Mouse (Mus musculus) urinary bladder, postnatal 4 days (tissue): ENCODE measurements at regions not wholly inside any gene's neighbourhood (a gene's known extent, or its start where the extent isn't known, plus 50 kb on each side); places are given as distances from the start of the nearest gene placed in this dataset.

Source experiments
- DNase-seq, 2 experiments: peaks; one replicate each; pipeline ENCODE4 v3.0.0; 2021 to 2022; ENCODE audit warnings: low spot score in 2 of 2

DNA sequence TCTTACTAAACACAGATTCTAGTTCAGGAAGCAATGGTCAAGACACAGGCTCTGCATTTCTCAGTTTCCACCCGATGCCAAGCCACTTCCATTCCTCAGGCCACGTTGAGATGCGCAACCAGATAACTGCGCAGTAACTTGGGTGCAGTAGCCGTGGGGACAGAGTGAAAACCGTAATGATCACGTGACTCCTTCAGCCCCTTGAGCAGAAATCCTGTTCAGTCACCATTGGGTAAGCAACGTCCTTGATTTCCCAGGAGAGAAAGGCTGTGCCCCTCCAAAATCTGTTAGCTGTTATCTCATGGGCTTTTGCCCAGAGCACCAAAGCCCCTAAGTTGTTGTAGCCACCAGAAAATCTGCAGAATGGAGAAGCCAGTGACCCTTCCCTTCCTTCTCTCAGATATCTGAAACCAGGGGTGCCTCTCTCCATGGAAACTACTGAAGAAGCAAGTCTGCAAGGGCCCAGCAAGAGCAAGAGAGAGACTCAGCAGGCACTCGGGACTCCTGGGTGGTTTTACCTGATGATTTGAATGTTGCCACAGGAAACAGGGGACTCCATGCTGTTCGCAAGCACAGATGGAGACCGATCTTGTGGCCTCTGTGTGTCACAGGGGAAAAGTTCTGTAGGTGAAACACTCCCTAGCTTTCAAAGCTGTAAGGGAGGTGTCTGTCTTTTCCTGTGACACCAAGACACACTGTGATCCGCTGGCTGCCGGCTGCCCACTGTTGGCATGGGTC lies 126.7 kb downstream of the Lmo4 start:
- no peak for DNase-seq

DNA sequence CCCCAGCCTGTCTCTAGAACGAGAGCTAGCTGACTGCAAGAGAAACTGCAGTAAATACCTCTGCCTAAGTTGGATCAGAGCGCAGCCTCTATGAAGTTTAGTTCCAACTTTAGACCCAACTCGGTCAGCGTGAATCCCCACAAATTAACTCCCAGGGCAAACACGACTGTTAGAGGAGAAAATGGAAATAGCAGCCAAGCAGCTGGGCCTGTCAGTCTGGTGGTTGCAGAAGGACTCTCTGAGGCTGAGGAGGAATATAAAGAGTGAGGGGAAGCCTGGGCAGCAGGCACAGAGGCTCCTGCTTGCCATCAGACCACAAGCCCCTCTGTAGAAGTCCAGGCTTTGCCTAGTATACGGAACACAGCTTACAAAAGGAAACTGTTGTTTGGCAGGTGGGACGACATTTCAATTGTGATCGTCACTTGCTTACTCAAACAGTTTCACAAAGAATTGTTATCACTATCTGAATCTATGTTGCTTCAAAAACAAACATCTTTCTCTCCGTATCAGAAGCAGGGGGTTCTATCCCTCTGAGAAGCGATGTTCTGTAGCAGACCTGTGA lies 135.0 kb downstream of the Lmo4 start:
- no peak for DNase-seq

DNA sequence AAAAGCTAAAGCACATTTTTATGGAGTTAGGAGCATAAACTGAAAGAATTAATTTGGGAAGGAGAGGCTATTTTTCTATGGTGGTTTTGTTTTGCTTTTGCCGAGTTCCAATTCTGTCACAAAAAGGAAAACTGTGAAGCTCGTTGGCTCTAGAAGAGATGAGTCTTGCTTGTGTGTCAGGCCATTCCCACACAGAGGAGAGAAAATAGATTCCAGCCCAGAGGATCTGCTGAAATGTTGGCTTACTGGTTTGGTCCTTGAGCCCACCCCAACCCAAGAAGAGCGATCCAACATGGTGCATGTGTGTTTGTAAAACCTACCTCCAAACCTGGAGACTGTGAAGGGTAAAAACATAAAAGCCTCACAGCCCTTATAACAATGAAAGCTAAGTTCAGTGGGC lies 138.0 kb downstream of the Lmo4 start:
- no peak for DNase-seq

DNA sequence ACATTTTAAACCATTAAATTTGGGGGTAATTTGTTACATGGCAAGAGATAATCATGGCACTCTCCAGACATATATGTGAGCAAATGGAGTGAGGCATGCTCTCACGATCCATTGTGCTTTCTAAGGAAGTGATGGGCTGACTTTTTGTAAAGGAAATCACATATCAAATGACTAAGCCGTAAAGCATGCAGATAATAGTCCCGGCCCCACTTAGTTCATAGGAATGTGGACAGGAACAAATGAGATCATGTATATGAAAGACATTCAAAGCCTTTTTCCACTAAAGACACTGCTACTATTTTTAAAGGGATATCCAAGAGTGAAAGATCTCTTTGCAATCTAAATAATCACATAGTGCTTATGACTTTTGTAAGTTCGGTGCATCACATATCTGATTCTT lies 146.9 kb downstream of the Lmo4 start:
- no peak for DNase-seq

DNA sequence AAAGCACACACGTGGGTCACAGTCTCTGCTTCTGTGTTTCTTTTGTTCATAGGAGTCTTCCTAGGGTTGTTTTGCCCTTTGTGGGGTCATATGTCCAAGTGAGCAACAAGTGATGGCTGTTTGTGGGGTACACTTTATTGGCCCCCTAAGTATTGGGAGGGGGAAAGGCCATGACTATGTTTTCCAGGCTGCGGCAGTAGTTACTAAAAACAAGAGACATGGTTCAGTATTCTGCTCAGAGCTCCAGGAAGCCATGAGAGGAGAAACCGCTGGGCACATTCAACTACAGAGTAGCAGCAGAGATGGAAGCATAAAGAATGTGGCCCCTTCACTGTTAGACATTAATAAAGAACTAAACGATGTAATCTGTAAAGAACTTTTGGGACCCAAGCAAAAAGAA lies 154.7 kb downstream of the Lmo4 start:
- DNase-seq: no peak

DNA sequence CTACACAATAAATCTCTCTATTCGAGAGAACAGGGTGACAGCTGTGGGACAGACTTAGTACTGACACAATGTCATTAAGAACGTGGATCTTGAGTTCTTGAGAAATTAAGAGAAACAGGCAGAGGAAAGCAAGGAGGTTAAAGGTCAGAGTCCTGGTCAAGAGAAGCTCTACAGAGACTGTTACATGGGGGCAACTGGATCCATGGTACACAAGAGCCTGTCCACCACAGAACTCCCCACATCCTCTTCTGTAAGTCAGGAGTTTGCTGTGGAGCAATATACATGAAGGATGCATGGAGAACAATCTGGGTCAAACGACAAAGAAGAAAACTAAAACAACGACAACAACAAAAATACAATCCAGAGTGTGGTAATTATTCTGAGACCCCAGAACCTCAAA lies 155.8 kb downstream of the Lmo4 start:
- DNase-seq: no peak

DNA sequence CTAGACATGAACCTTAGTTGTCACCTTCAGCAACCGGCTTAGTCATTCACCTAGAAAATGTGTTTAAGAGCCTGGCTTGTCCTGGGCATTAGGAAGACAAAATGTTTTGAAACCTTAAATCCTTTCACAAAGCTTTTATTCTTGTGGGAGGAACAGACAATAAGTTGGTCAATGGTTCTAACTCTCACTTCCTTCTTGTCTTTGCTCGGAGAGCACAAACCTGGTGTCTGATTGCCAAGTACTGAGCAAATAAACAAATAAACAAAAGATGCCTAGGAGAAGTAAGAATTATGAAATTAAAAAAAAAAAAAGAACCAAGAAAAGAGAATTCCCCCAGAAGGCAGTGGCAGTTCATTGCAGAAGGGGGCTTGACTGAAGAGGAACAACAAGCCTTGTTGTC lies 160.7 kb downstream of the Lmo4 start:
- no peak for DNase-seq

DNA sequence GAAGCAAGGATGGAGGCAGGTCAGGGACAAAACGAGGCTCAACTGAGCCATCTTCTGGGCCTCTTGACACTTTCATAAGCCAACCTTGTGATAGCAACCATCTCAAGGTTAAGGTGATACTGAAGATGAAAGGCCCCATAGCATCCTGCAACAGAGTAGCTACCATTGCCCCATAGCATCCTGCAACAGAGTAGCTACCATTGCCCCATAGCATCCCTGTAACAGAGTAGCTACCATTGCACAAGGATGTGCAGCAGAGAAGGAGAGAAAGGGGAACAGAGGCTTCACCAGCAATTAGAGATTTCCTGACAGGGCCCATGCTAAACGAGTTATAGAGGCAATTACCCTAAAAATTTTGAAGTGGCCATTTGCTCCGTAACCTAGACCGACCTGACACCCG lies 163.2 kb downstream of the Lmo4 start:
- DNase-seq: no peak

DNA sequence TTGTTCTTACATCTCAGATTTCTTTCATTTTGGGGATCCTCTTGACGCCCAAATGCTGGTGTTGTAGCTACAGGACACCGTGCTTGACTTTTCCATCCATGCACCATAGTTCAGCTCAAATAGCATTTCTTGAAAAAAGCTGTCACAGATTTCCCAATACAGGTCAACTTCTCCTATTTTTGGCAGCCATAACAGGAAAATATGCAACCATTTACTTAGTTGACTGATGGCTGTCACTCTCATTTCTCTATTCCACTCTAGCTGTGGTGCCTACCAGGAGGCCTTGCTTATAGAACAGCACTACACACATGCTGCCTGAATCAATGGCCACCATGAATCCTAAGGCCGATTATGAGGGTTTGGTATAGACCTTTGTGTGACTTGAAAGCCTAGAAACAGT lies 165.5 kb downstream of the Lmo4 start:
- no peak for DNase-seq

DNA sequence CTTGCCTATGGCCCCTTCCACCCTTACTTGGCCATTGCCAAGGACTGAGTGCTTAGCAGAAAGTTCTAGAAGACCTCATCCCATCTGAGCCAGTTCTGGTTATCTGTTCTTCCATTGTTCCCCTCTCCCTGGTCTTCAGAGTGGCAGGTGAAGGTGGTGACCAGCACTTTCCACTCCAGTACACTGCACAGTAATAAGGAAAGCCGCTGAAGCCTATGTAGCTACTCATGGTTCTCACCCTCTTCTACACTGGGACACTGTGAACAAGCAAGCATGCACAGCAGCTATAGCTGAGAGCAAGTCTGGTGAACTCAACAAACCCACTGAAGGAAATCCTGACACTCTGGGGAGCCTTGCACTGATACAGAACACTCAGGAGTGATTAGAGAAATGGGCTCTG lies 175.4 kb downstream of the Lmo4 start:
- no peak for DNase-seq

DNA sequence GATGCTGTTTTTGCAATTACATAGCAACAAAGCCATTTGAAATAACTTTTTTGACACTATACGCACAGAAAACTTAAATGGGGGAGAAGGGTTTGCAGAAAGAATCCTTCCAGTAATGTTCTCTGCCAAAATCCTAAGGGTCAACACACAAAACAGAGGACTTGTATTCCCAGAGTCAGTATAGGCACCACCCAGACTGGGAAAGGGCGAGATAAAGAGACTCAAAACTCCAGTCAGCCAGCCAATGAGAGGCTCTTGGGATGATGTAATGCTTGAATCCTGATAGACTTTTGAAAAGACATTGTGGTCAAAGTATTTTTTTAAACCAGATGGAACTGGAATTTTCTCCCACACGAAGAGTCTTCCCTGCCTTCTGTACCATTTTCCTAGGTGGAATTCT lies 175.9 kb downstream of the Lmo4 start:
- DNase-seq: no peak

DNA sequence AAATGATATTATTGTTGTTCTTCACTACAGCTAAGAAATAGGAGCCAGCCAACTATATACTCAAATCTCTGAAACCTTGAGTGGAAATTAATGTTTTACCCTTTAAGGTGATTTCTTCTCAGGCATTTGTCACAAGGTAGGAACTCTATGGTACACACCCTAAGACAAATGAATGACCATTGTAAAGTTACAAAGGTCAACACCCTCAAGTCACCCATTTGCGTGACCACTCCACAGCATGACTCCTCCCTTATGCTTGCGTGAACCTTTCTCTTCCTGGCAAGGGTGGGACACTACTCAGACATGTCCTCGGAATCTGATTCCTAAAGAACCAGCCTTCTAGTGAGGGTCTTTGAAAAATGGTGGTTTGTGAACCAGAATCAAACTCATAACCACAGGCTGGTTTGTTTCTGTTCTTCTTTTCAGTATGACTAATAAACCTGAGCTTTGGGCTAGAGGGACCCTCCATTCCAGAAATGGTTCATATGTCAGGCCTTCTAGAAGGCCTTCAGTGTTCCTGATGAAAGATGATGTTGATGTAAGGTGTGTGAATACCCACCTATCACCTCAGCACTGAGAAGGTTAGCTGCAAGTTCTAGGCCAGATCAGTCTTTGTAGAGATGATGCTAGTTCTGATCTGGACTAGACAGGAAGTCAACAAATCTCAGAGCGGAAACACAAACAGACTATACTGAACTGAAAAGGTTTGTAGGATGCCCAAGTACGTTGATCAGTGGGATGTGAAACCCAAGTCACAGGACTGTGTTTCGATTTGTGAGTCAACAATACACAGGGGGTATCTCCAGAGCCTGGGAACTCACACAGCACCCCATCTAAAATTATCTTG lies 177.7 kb downstream of the Lmo4 start:
- DNase-seq: no peak

DNA sequence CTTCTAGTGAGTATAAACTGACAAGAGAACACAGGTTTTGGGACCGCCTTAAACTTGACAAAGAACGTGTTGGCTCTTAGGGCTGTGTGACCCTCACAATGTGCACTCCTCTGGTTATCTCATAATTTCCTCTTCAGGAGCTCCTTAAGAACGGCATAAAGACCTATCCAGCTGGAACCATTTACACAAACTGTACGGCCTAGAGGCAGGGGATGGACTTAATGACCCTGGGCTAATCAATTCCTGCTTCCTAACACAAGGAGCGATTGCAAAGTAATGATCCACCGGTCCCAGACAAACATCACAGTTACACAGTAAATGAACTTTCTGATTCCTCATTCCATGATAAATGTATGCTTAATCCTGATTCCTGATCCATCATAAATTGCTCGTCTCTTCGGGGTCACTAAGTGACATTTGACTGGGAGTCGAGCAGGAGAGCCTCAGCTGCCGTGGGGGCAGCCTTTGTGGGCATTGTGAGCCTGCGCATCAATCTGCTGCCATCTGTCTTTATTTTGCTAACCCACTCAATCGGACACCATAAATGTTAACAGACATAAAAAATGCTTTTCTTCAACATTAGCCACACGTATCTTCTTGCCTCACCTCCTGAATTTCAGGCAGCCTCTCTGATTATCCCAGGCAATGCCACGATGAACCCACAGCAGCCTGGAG lies 179.4 kb downstream of the Lmo4 start:
- no peak for DNase-seq

DNA sequence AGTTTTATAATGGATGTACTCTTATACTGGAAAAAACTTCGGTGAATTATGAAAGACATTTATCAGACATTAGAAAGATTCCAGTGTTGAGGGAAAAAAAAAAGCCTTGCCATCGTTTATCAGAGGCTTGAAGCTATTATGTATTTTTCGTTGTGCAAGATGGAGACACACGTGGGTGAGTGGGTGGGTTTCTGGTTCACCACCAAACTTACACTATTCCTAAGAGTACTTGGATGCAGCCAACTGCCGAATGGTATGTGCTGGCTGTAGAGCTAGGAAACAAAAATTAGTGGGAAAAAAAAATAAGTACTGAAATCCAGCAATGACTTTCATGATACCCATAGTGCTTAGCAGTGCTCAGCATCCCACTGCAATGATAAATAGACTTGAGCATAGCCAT lies 180.8 kb downstream of the Lmo4 start:
- no peak for DNase-seq

DNA sequence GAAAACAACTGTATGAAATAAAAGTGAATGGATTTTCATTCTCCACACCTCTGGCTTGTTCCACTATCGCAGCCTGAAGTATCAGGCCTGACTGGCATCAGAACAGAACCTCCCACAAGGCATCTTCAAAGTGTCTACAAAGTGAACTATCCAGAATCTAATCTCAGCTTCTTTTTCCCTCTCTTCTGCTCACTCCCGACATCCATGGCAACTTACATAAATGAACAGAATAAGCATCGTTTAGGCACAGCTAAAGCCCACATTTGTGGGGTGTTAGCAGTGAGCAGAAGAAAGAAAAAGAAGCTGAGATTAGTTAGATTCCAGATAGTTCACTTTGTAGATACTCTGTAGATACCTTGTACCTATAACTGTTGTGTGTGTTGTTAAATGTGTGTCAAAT lies 182.0 kb downstream of the Lmo4 start:
- no peak for DNase-seq

DNA sequence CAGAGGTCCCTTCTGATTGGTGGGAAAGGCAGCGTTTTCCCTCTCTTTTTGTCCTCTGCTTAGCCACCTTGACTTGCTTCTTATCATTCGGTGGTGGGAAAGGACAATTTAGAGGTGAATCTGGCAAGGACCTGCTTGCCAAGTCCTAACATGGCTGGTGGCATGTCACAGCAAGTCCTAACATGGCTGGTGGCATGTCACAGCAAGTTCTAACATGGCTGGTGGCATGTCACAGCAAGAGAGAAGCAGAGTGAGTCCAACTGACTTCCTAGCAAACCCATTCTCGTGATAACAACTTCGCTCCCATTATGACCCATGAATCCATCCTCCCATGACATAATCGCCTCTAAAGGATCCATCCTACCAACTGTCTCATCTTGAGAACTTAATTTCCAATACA lies 183.1 kb downstream of the Lmo4 start:
- no peak for DNase-seq

DNA sequence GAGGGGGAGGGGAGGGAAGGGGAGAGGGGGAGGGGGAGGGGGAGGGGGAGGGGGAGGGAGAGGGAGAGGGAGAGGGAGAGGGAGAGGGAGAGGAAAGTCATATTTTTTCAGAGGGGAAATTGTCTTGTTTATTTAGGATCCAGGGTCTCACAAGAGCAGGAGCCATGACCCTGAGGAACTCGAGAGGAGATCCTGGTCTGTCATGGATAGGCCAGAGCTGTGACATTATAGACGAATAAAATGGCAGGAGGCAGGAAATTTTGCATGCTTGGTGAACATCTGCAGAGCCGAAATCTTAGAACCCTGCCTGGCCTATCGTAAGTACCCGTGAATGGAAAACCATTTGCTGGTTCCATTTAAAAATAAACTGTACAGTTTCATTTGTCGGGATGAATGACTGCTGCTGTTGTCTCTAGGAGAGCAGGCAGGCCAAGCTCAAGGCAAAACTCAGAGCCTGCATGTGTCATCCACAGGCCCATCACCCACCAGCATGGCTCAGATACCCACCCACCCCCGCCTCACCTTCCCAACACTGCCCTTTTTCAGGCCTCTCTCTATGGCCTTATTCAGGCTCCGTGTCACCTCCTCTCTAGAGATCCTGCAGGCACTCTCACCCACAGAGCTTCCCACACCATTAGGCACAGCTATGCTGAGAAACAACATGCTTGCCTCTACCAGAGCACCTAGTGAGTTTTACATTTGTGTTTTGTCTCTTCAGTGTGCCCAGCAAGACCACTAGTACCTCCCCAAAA lies 184.7 kb downstream of the Lmo4 start:
- no peak for DNase-seq

DNA sequence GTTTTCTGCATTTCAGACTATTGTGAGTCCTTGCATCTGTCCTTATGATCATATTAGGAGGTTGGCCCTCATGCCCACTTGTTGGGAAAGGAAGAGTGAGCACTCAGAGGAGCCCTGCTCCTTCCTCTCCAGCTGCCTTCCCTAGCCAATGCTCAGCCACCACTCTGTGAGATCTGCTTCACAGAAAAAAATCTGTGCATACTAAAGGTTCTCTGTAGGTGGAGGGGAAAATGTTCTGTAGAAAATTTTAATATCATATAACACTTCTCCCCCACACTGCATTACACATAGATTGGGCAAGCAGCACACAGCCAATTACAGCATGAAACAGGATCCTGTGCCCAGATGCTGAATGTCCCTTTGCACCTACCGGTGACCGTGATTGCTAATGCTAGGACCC lies 185.7 kb downstream of the Lmo4 start:
- DNase-seq: no peak

DNA sequence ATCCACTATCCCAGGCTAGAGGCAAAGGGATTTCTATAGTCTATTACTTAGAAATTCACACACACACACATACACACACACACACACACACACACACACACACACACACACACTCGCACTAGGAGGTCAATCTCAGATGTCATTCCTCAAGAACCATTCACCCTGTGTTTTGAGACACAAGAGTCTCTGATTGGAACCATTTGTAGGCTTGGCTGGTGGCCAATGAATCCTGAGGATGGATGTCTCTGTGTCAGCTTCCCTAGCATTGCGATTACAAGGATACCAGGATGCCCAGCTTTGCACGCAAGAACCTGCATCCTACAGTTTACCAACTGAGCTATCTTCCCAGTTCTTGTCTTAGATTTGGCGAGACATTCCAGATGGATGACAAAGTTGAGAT lies 186.5 kb downstream of the Lmo4 start:
- DNase-seq: no peak

DNA sequence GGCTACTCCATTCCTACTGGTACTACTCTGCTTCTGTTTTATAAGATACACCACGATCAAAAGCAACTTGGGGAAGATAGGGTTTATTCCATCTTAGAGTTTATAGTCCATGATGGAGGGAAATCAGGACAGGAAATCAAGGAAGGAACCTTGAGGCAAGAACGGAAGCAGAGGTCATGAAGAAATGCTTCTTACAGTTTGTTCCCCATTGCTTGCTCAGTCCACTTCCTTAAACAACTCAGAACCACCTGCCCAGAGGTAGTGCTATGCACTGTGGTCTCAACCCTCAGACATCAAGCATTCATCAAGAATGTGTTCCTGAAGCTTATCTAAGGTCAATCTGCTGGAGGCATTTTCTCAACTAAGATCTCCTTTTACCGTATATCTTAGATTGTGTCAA lies 189.8 kb downstream of the Lmo4 start:
- DNase-seq: no peak

DNA sequence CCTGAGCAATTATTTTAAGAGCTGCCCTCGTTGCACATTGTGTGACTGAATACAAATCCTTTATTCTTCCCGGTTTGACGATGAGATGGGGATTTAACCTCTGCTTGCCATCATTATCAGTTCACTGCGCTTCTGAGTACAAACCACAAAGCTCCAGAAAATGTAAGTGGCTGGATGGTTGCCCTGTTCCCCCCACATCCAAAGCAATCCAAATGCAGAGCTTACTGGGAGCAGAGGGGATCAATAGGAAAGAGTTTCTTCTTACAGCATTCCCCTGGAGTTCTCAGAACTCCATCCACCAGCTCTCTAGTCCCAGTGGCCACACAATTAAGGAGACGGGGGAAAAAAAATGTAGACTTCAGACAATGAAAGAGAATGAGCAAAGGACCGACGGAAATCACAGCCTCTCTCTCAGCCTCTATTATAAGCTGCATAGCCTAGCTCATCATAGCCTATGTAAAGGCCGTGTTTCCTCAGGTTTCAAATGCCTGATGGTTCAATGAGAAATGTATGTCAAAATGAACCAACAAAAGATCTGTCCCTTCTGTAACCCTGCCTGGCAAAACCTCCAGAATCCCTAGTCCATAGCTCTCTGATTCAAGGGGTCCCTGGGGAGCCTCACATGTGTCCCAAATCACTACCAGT lies 191.4 kb downstream of the Lmo4 start:
- DNase-seq: peak in 1 of 2 experiments; percentile 14
